Mouse (Mus musculus) E14TG2a.4 (cell line): ENCODE measurements at regions not wholly inside any gene's neighbourhood (a gene's known extent, or its start where the extent isn't known, plus 50 kb on each side); places are given as distances from the start of the nearest gene placed in this dataset.

Experiments
- H3K27me3 ChIP-seq: 2 replicates; pipeline ENCODE4 v1.6.1; 2014; ENCODE audit warnings: low read length, control low read depth; ENCODE audit not compliant: insufficient read depth
- H3K36me3 ChIP-seq: 2 replicates; pipeline ENCODE4 v1.6.1; 2014; ENCODE audit warnings: low read length, control low read depth; ENCODE audit not compliant: insufficient read depth
- H3K4me1 ChIP-seq: replicated peaks from 2 replicates; pipeline ENCODE4 v1.6.1; 2014; ENCODE audit warnings: low read depth, low read length, control low read depth
- H3K4me3 ChIP-seq: replicated peaks from 2 replicates; pipeline ENCODE4 v1.5.1; 2014; ENCODE audit warnings: mild to moderate bottlenecking, low read length
- H3K9me3 ChIP-seq: 2 replicates; pipeline ENCODE4 v1.6.1; 2014; ENCODE audit warnings: low read length, control low read depth
- CTCF ChIP-seq: conservative IDR thresholded peaks from 2 replicates; pipeline ENCODE4 v1.5.1; 2014; ENCODE audit warnings: low read length
- NANOG ChIP-seq: IDR thresholded peaks from 2 replicates; pipeline ENCODE4 v1.6.1; 2014; ENCODE audit warnings: borderline replicate concordance, low read length, mixed read lengths

GRCm38 (mm10) chr9:99770696-99771095 is 53.6 kb upstream of the Cldn18 start:
- H3K4me3 ChIP-seq = no peak overlapping the region
- H3K36me3 ChIP-seq = no peaks in the 10 kb centered on the region
- H3K4me1 ChIP-seq = peaks cover 21% of the 10 kb centered on the region
- no peaks in the 10 kb centered on the region for H3K9me3 ChIP-seq
- peaks cover 21% of the 10 kb centered on the region for H3K27me3 ChIP-seq
- TF ChIP-seq NANOG (0 out of 2 replicates have a peak, but pooled peaks have one; percentile 17), CTCF (no peak)
